Mouse (Mus musculus) urinary bladder, postnatal 4 days (tissue): ENCODE results near the gene Klkb1.
"Not testable (repeated sequence)": the region's sequence is repeated elsewhere in the genome, so short reads cannot be mapped to it uniquely, and the experiment has no call there.

ENCODE experiments used
- DNase-seq, 2 experiments: peaks; one replicate each; pipeline ENCODE4 v3.0.0; 2021 to 2022; ENCODE audit warnings: low spot score in 2 of 2

The Klkb1 gene

DNA sequence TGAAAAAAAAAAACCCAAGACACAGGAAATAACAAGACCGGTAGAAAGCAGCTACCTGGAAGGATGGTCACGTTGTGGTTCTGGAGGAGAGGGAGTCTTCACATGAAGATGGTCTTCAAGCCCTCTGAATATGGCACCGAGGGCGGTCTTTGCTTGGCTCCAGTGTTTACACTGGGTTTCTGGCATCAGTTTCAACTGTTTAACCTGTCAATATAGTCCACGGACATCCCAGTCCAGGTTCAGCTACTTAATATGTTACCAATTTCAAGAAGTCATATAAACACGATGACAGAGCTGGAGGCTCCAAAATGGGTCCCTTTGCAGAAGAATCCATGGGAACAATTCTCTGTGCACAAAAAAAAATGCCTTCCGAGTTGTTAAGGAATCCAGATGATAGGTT, at the start of gene Klkb1:
TSS of gene Klkb1 (minus strand) at position 173 of the 400 bp plus-strand sequence.
- no peak for DNase-seq

DNA sequence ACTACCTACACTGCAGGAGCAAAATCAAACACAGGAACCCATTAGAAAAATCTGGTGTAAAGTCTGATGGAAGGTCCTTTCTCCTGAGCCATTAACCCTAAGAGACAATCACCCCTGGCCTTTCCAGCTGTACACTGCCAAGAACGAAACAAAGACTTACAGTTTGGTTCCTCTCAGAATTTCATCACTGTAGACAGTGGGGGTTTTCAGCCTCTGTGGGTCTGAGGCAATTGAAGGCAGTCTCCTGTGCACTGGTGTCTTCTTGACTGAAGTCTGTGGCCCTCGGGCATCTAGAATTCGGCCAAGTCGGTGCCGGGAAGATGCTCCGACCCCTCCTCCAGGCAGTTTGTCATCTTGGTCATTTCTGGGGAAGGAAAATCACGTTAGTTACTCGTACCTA, 49.6 kb upstream of the Klkb1 start:
- DNase-seq = no peak

DNA sequence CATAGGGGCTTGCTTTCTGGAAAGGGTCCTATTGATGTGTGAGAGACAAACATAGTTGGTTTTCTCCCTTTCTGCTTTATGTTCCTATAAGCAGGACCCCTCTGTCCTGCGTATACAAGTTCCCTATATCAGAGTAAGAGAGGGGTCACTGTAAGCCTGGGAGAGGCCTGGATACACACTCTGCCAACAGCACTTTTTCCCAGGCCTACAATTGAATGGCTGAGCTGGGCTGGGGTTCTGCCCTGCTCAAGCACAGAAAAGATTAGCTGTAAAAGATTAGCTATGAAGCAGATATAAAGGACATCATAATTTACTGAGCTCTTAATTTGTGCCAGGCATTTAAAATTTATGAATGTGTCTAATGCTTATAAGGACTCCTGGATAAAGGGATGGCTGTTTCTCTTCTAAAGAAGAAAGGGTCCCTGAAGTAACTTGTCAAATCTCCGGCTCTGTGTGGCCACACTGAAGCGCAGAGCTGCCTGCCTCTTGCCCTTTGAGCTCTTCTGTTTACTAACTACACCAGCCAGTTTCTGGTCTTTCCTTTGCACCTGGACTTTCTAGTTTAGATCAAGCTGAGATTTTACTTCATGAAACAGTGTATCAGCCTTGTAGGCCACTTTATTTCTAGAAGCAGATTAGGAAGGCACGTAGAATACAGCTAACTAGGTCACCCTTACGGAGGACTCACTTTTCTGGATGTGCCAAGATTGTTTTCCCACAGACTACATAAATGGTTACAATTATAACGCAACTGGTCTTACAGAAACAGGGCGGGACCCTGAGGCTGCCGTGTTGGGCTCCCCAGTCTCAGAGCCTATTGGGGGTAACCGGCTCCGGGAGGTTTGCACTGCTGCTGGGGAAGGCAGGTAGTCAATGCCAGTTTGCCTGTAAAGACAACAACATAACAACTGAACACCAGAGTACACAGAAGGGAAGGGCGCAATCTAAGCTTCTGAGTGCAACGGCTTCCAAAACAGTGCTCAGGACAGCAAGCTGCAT, 47.3 kb upstream of the Klkb1 start:
- no peak for DNase-seq

GRCm38 (mm10) chr8:45333493-45333892, 38.8 kb upstream of the Klkb1 start:
- no peak for DNase-seq

GRCm38 (mm10) chr8:45332685-45333409, 38.2 kb upstream of the Klkb1 start, which contains the start of gene Cyp4v3:
TSS of gene Cyp4v3 (minus strand) at chr8:45333216.
- peak; percentile 64 to 72 for DNase-seq

- no peak for DNase-seq
These were observed 36.2 kb upstream of the Klkb1 start for GRCm38 (mm10) chr8:45330856-45331255.

DNA sequence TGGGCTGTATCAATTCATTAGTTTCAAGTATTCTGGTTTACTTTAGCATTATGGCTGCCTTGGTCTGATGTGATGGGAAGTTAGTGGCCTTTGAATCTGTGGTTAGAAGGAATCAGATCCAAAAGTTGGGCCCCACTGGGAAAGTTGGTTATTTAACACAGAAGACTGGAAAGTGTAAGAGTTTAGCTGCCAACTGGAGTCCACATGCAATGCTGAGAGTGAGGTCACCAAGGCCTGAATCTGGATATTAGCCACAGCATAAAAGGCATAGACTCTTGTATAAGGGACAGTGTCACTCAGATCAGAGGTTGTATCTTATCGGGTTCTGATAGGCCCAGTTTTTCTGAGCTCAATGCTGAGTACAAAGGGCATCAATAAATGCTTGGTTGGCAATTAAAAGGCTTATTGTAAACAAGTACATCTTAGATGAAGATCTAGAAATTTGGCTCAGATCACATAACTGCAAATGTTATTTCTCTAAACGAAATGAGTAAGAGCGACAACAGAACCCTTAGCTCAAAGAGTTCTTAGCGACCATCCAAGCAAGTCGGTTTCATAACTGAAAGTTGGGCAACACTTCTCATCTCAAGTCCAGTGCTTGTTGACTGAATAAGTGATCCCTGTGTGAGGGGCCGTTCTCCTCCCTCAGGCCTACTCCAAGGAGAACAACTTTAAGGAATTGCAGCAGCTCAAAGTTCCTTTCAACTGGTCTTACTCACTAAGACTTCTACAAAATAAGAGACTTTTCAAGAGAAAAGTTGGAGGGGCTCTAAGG, 34.7 kb upstream of the Klkb1 start:
- no peak for DNase-seq

DNA sequence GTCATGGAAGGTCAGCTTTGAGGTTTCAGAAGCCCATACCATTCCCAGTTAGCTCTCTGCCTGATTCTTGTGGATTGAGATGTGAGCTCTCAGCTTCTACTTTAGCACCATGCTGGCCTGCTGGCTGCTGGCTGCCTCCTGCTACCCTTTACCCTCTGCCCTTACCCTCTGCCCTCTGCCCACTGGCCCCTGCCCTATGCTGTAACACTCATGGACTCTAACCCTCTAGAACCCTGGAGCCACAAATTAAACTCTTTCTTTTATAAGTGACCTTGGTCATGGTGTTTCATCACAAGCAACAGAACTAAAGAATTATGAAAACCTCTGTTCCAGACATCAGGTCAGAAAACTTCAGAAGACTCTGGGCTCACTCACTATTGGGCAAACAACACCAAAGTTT, 32.4 kb upstream of the Klkb1 start:
- not testable (repeated sequence) for DNase-seq

GRCm38 (mm10) chr8:45324151-45324550, 29.5 kb upstream of the Klkb1 start:
- DNase-seq = no peak

DNA sequence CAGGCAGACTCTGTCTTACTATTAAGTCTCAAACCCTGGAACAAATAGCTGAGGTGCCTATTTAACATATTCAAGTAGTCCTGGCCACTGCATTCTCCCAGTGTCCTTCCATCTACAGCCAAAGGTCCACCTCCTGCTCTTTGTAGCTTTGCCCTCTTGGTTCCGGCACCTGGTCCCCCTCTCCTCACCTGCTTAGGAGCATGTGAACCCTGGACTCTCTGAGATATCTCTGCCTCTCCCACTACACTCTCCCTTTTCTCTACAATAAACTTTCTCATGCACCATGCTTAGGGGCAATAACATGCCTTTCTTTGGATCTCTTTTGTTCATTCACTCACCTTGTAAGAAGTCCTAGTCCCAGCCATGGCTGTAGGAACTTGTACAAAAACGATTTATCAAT, 26.7 kb upstream of the Klkb1 start:
- DNase-seq = no peak

DNA sequence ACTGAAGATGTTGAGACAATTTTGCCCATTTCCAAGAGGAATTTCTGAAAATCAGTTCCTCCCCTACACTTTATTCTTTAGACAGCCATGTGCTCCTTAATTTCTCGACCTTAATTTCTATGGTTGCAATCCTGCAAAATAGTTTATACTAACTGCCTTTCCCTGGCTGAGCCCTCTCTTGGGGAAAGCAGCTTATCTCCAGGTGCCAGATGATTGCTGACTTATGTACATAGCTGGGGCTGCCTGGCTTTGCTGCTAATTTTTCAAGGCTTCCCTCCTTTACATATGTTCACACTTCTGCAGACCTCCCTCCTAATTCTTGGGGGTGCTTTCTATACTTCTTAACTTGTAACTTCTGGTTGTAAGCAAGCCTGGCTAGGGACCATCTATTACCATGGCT, 26.3 kb upstream of the Klkb1 start:
- DNase-seq = no peak

GRCm38 (mm10) chr8:45310967-45311366, 16.3 kb upstream of the Klkb1 start:
- no peak for DNase-seq

- DNase-seq = no peak
These were observed 13.7 kb upstream of the Klkb1 start, which contains the start of gene Gm45753 for GRCm38 (mm10) chr8:45308366-45308765. TSS of gene Gm45753 (minus strand) at chr8:45308466.

- DNase-seq = no peak
These were observed 10.8 kb upstream of the Klkb1 start for GRCm38 (mm10) chr8:45305479-45305878.

DNA sequence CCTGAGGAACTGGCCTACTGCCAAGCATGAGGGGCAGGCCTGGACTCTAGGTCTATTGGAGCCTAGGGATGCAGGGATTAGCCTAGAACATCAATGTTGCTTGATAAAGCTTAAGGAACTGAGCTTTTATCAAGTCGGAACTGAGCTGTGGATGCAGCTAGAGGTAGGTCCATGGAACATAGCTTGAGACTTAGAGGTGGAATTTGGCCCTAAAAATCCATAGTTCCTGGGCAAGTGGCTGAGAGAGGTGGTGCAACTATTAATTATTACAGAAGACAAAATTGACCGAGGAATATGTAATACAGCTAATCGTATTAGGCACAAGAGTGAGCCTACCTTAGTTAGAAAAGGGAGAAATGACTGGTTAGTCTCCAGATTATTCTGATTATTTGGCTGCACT, 9.7 kb upstream of the Klkb1 start:
- no peak for DNase-seq

- DNase-seq = no peak
These were observed 7.7 kb upstream of the Klkb1 start for GRCm38 (mm10) chr8:45302390-45302789.

GRCm38 (mm10) chr8:45295276-45295675, 617 bp upstream of the Klkb1 start:
- no peak for DNase-seq

DNA sequence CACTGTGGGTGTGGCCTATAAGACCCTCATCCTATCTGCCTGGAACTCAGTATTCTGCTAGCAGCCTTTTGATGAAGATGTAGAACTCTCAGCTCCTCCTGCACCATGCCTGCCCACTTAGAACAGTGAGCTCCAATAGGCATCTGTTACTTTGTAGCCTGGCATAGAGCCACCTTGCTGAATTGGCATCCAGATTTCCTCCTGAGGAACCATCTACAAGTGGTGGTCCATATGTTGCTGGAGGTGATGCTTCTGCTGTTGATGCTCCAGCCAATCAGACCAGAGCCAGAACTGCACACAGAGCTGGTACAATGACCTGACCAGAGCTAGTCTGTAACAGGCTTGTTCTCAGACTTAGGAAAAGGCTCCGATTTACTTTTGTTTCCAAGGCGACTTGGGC, 2.9 kb downstream of the Klkb1 start:
- DNase-seq = no peak

DNA sequence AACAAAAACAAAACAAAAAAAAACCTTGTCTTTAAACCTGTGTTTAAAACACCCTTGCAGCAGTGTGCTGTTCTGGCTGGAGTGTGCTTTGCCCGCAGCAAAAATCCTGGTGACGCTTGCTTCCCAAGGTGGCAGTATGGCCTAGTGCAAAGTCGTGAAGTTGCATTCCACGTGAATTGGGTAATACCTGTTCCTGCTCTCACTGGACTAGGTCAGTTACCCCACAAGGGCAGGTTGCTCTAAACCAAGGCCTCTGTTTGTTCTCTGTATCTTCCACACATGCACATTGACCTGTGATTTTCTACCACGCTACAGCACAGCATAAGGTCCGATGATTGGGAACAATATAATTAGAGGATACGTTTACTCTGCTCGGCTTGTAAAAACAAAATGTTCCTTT, 13.0 kb downstream of the Klkb1 start:
- DNase-seq = no peak

DNA sequence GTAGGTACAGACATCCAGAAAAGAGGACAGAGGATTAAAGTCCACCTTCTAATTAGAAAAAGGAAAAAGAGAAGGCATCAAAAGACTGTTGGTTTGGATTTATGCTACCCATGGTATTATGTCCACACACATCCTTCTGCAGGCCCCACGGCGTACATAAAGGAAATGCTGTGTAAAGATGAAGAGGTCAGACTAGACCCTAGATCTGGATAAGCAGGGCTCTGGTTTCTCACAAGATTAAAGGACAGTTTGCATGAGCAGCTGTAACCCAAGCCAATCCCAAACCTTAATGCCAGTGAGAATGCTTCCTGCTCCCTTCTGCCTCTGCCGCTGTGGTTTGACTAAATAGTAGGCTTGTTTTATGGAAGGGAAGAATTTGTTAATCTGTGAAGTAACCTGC, 17.2 kb downstream of the Klkb1 start:
- DNase-seq = no peak

- DNase-seq = no peak
These were observed 20.3 kb downstream of the Klkb1 start for GRCm38 (mm10) chr8:45274317-45274716.

DNA sequence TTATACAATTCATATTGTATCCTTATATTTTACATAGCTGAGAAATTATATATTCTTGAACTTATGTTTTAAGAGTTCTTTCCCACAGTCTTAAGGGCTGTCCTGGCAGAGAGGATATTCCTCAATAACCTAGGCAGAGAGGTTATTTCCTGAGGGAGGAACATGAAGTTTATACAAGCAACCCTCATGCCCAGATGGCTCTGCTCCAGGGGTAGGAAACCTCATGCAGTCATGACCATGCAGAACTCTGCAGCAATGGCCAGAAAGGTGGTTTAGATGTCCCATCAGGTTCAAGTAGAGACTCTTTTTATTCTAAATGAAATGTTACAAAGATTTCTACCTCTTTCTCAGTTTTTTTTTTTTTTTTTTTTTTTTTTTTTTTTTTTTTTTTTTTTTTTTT, 25.6 kb downstream of the Klkb1 start:
- DNase-seq = no peak
